Mouse (Mus musculus) forebrain, embryonic 10.5 days (tissue): ENCODE measurements around the gene Slc39a7. TPM values are rescaled to one million over a fixed set of nuclear protein-coding genes. Genes with fewer than 3 reads are reported as not detected.

Experiments
- DNase-seq: peaks from one replicate; pipeline ENCODE4 v3.0.0-alpha.2; 2017; ENCODE audit warnings: low spot score; ENCODE audit errors: extremely low spot score
- H3K27ac ChIP-seq: fragments of 300-500 bp; sonication (generic); 2 replicates; pipeline ENCODE4 v1.5.1; 2016; ENCODE audit warnings: mild to moderate bottlenecking
- H3K27me3 ChIP-seq: fragments of 300-500 bp; sonication (generic); 2 replicates; pipeline ENCODE4 v1.6.1; 2016; ENCODE audit warnings: mild to moderate bottlenecking; ENCODE audit not compliant: poor library complexity, severe bottlenecking
- H3K36me3 ChIP-seq: fragments of 300-500 bp; sonication (generic); replicated peaks from 2 replicates; pipeline ENCODE4 v1.6.1; 2016; ENCODE audit warnings: mild to moderate bottlenecking, moderate library complexity
- H3K4me1 ChIP-seq: fragments of 300-500 bp; sonication (generic); 2 replicates; pipeline ENCODE4 v1.6.1; 2016
- H3K4me3 ChIP-seq: fragments of 300-500 bp; sonication (generic); 2 replicates; pipeline ENCODE4 v1.5.1; 2016; ENCODE audit warnings: mild to moderate bottlenecking, moderate library complexity
- H3K9me3 ChIP-seq: fragments of 300-500 bp; sonication (generic); 2 replicates; pipeline ENCODE4 v1.6.1; 2016; ENCODE audit warnings: mild to moderate bottlenecking, moderate library complexity
- WGBS: fragments of 180-500 bp; shearing (Covaris S2); methylation state at CpG from one replicate; pipeline ENCODE4 v1.1.7; 2016; 5-methylcytosine and 5-hydroxymethylcytosine counted together
- polyA plus RNA-seq: library from polyadenylated mRNA; unstranded; fragments of >200 nt; fragmentation: Nextera tagmentation; extraction: Ambion mirVana; gene quantifications from 2 replicates; pipeline ENCODE4 v1.2.1, GENCODE M21; 2016

Slc39a7 gene
- polyA plus RNA-seq, 1 experiment from 2014 or later, result 206 TPM

GRCm38 (mm10) chr17:34028501-34029149, 2.9 kb downstream of the Slc39a7 start:
- peak overlapping the region; percentile 100 for H3K27ac ChIP-seq
- WGBS, result 53% methylated on average over 17 of the region's 17 CpGs
- peaks cover 38% of the 10 kb centered on the region for H3K36me3 ChIP-seq
- H3K27me3 ChIP-seq, result no peaks in the 10 kb centered on the region
- H3K4me3 ChIP-seq, result peak overlapping the region; percentile 98
- H3K9me3 ChIP-seq, result no peaks in the 10 kb centered on the region
- H3K4me1 ChIP-seq, result peaks cover 85% of the 10 kb centered on the region
- DNase-seq, result no peak

- Histone ChIP-seq H3K4me1 (peaks cover 84% of the 10 kb centered on the region), H3K36me3 (peaks cover 40% of the 10 kb centered on the region), H3K4me3 (peak within 1 kb of the TSS; percentile 98), H3K27ac (peak within 1 kb of the TSS; percentile 100), H3K27me3 (no peaks in the 10 kb centered on the region), H3K9me3 (peaks cover 7% of the 10 kb centered on the region)
- peak; percentile 95 for DNase-seq
- under 1% methylated on average over 49 of the region's 49 CpGs for WGBS
Measured at GRCm38 (mm10) chr17:34027656-34028223, 3.7 kb downstream of the Slc39a7 start, which contains the start of gene H2-Ke6. Gene H2-Ke6 (minus strand): TSS chr17:34028060.

GRCm38 (mm10) chr17:34026917-34027655, 4.4 kb downstream of the Slc39a7 start:
- Histone ChIP-seq H3K4me3 (peak overlapping the region; percentile 98), H3K36me3 (peaks cover 47% of the 10 kb centered on the region), H3K4me1 (peaks cover 84% of the 10 kb centered on the region), H3K9me3 (peaks cover 14% of the 10 kb centered on the region), H3K27ac (peak overlapping the region; percentile 100), H3K27me3 (no peaks in the 10 kb centered on the region)
- no peak for DNase-seq
- WGBS, result 5% methylated on average over 36 of the region's 36 CpGs

GRCm38 (mm10) chr17:34026221-34026620, 5.3 kb downstream of the Slc39a7 start:
- Histone ChIP-seq H3K27ac (peak overlapping the region; percentile 100), H3K4me1 (peaks cover 81% of the 10 kb centered on the region)

GRCm38 (mm10) chr17:34025756-34026151, 5.7 kb downstream of the Slc39a7 start:
- WGBS, result 8% methylated on average over 7 of the region's 7 CpGs
- peak; percentile 96 for DNase-seq
- H3K27ac ChIP-seq, result peak overlapping the region; percentile 100

More at GRCm38 (mm10) chr17:34026221-34026620, 5.3 kb downstream of the Slc39a7 start:
- H3K9me3 ChIP-seq, result peaks cover 22% of the 10 kb centered on the region
- WGBS, result 18% methylated on average over 2 of the region's 2 CpGs
- peak overlapping the region; percentile 98 for H3K4me3 ChIP-seq
- peaks cover 56% of the 10 kb centered on the region for H3K36me3 ChIP-seq
- no peaks in the 10 kb centered on the region for H3K27me3 ChIP-seq
- DNase-seq, result no peak

GRCm38 (mm10) chr17:34024861-34025755, 6.4 kb downstream of the Slc39a7 start:
- H3K27ac ChIP-seq, result peak overlapping the region; percentile 100
- H3K9me3 ChIP-seq, result peaks cover 34% of the 10 kb centered on the region
- under 1% methylated on average over 57 of the region's 57 CpGs for WGBS
- peaks cover 60% of the 10 kb centered on the region for H3K36me3 ChIP-seq
- no peaks in the 10 kb centered on the region for H3K27me3 ChIP-seq
- H3K4me3 ChIP-seq, result peak overlapping the region; percentile 98
- peaks cover 72% of the 10 kb centered on the region for H3K4me1 ChIP-seq
- peak; percentile 90 for DNase-seq

More at GRCm38 (mm10) chr17:34025756-34026151, 5.7 kb downstream of the Slc39a7 start:
- peaks cover 60% of the 10 kb centered on the region for H3K36me3 ChIP-seq
- H3K4me3 ChIP-seq, result peak overlapping the region; percentile 98
- H3K4me1 ChIP-seq, result peaks cover 78% of the 10 kb centered on the region
- H3K9me3 ChIP-seq, result peaks cover 27% of the 10 kb centered on the region
- no peaks in the 10 kb centered on the region for H3K27me3 ChIP-seq

GRCm38 (mm10) chr17:34024317-34024821, 7.1 kb downstream of the Slc39a7 start, which contains the start of gene Ring1:
Gene Ring1 (minus strand): TSS chr17:34024680.
- no peaks in the 10 kb centered on the region for H3K27me3 ChIP-seq
- H3K36me3 ChIP-seq, result peaks cover 60% of the 10 kb centered on the region
- peak; percentile 92 for DNase-seq
- WGBS, result under 1% methylated on average over 50 of the region's 58 CpGs
- H3K4me3 ChIP-seq, result peak within 1 kb of the TSS; percentile 98
- H3K27ac ChIP-seq, result peak within 1 kb of the TSS; percentile 100
- H3K4me1 ChIP-seq, result peaks cover 64% of the 10 kb centered on the region
- peaks cover 41% of the 10 kb centered on the region for H3K9me3 ChIP-seq

- no peaks in the 10 kb centered on the region for H3K27me3 ChIP-seq
- peak overlapping the region; percentile 100 for H3K27ac ChIP-seq
- peak overlapping the region; percentile 98 for H3K4me3 ChIP-seq
- 71% methylated on average over 9 of the region's 9 CpGs for WGBS
- DNase-seq, result no peak
- peaks cover 58% of the 10 kb centered on the region for H3K4me1 ChIP-seq
- peaks cover 58% of the 10 kb centered on the region for H3K36me3 ChIP-seq
- H3K9me3 ChIP-seq, result peaks cover 47% of the 10 kb centered on the region
Measured at GRCm38 (mm10) chr17:34023678-34024077, 7.8 kb downstream of the Slc39a7 start.

GRCm38 (mm10) chr17:34022987-34023386, 8.5 kb downstream of the Slc39a7 start:
- peaks cover 51% of the 10 kb centered on the region for H3K4me1 ChIP-seq
- peaks cover 50% of the 10 kb centered on the region for H3K9me3 ChIP-seq
- H3K36me3 ChIP-seq, result peaks cover 54% of the 10 kb centered on the region
- peak overlapping the region; percentile 98 for H3K4me3 ChIP-seq
- no peak for DNase-seq
- no peaks in the 10 kb centered on the region for H3K27me3 ChIP-seq
- 95% methylated on average over 20 of the region's 20 CpGs for WGBS
- peak overlapping the region; percentile 100; the same call in 1 of the 2 replicates for H3K27ac ChIP-seq

GRCm38 (mm10) chr17:34022414-34022783, 9.1 kb downstream of the Slc39a7 start:
- Histone ChIP-seq H3K4me3 (peak overlapping the region; percentile 98), H3K27me3 (no peaks in the 10 kb centered on the region), H3K4me1 (peaks cover 45% of the 10 kb centered on the region), H3K36me3 (peaks cover 54% of the 10 kb centered on the region), H3K27ac (peak overlapping the region; percentile 100; the same call in 1 of the 2 replicates), H3K9me3 (peaks cover 50% of the 10 kb centered on the region)
- WGBS, result 90% methylated on average over 14 of the region's 14 CpGs
- DNase-seq, result no peak

- DNase-seq, result no peak
- 94% methylated on average over 23 of the region's 23 CpGs for WGBS
- peaks cover 53% of the 10 kb centered on the region for H3K9me3 ChIP-seq
- H3K27ac ChIP-seq, result peak overlapping the region; percentile 100; the same call in 1 of the 2 replicates
- H3K27me3 ChIP-seq, result no peaks in the 10 kb centered on the region
- H3K4me1 ChIP-seq, result peaks cover 39% of the 10 kb centered on the region
- H3K4me3 ChIP-seq, result peak overlapping the region; percentile 98
- peaks cover 57% of the 10 kb centered on the region for H3K36me3 ChIP-seq
Measured at GRCm38 (mm10) chr17:34021539-34022413, 9.7 kb downstream of the Slc39a7 start.
